Mouse (Mus musculus): ENCODE measurements around the gene 6030468B19Rik.
A peak's percentile ranks its signal among the peaks of the same experiment; 100 is the strongest.
"Not testable (repeated sequence)": the region's sequence is repeated elsewhere in the genome, so short reads cannot be mapped to it uniquely, and the experiment has no call there.

6030468B19Rik gene

GRCm38 (mm10) chr11:117806781-117807180, 9.3 kb downstream of the 6030468B19Rik start:
- DNase-seq: no peak

- DNase-seq: peak; percentile 84
Observed at GRCm38 (mm10) chr11:117809407-117810311, 12.2 kb downstream of the 6030468B19Rik start, which contains the start of the genes Gm20708 and Syngr2. Gm20708 (plus strand) TSS chr11:117809668. Syngr2 (plus strand) TSS chr11:117809668.

GRCm38 (mm10) chr11:117810401-117811046, 13.1 kb downstream of the 6030468B19Rik start:
- DNase-seq: peak; percentile 94

GRCm38 (mm10) chr11:117813867-117814266, 16.4 kb downstream of the 6030468B19Rik start:
- no peak for DNase-seq

GRCm38 (mm10) chr11:117814704-117815366, 17.4 kb downstream of the 6030468B19Rik start:
- DNase-seq: no peak

GRCm38 (mm10) chr11:117815850-117816249, 18.4 kb downstream of the 6030468B19Rik start:
- not testable (repeated sequence) for DNase-seq

GRCm38 (mm10) chr11:117816389-117816996, 19.0 kb downstream of the 6030468B19Rik start:
- no peak for DNase-seq

GRCm38 (mm10) chr11:117819095-117819494, 21.6 kb downstream of the 6030468B19Rik start:
- DNase-seq: no peak

- no peak for DNase-seq
Observed at GRCm38 (mm10) chr11:117820173-117820572, 22.7 kb downstream of the 6030468B19Rik start.

- DNase-seq: no peak
Observed at GRCm38 (mm10) chr11:117821868-117822267, 24.4 kb downstream of the 6030468B19Rik start.

- DNase-seq: peak; percentile 72
Observed at GRCm38 (mm10) chr11:117822728-117823241, 25.3 kb downstream of the 6030468B19Rik start.

GRCm38 (mm10) chr11:117823411-117823810, 26.0 kb downstream of the 6030468B19Rik start:
- no peak for DNase-seq

- peak; percentile 88 for DNase-seq
Observed at GRCm38 (mm10) chr11:117824060-117824969, 26.9 kb downstream of the 6030468B19Rik start.

GRCm38 (mm10) chr11:117825333-117826101, 28.1 kb downstream of the 6030468B19Rik start, which contains the start of the genes Afmid and Tk1:
Afmid (plus strand) TSS chr11:117825924.
Tk1 (minus strand) TSS chr11:117826092.
- peak; percentile 87 for DNase-seq

GRCm38 (mm10) chr11:117826164-117826563, 28.7 kb downstream of the 6030468B19Rik start:
- DNase-seq: no peak

GRCm38 (mm10) chr11:117826916-117827315, 29.5 kb downstream of the 6030468B19Rik start:
- DNase-seq: no peak

- DNase-seq: no peak
Observed at GRCm38 (mm10) chr11:117827386-117827785, 29.9 kb downstream of the 6030468B19Rik start.

GRCm38 (mm10) chr11:117828149-117828887, 30.9 kb downstream of the 6030468B19Rik start:
- peak; percentile 59 for DNase-seq

- DNase-seq: peak; percentile 64
Observed at GRCm38 (mm10) chr11:117828888-117829604, 31.6 kb downstream of the 6030468B19Rik start.

Measured in lung, postnatal 10 days (tissue).